Mouse (Mus musculus): ENCODE results near the gene Agxt2.

Agxt2 gene

DNA sequence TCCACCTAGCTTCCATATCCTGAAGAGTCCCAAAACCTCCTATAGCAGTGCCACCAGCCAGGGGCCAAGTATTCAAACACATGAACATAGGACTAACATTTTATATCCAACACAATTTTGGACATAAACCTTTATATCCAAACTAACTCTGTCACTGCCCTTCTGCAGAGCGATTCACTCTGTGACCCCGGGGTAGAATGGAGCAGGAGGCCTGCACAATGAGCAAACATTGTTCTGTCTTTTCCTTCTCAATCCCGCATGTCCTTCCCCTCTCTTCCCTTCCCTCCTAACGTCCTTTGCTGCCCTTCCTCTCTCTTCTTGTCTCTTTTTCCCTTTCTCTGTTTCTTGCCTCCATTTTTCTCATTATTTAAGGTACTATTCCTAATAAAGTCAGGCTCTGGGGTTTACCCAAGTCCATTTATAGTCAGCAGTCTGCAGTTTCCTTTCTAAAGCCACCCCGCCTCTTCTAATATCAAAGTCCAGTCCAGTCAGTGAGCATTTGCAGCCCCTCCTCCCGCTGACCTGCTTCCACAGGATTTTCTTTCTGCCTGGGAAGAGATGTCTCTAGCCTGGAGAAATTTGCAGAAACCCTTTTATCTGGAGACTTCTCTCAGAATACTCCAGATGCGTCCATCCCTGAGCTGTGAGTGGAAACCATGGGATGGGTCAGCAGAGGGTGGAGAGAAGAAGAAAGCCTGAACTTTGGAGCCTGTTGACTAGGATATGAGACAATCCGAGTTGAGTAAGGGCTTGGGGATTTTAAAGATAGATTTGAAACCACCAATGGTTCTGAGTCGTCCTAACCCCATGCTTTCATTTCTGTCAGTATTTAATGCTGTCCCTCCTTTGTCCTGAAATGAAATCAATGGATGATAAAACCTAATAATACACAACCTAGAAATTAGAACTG lies at the start of gene Agxt2:
Gene Agxt2 (plus strand): TSS at position 494 of the 910 bp plus-strand sequence.
- CTCF ChIA-PET: no interaction called here

DNA sequence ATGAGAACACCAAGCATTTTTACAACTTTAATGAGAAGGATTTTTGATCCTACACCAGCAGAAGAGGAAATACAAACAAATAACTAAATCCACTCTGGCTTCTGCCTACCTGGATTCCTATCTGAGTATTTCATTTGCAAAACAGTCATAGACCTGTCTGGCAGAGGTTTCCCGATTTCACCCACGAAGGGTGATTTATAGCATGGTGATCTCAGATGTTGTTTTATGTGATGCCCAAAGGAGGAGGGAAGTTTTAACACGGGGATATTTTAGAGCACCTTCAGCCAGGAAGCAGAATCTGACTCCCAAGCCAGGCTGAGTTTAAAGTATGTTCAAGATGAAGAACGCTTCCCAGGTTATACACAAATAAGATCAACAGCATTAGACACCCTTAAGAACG lies 46.5 kb upstream of the Agxt2 start:
- CTCF ChIA-PET: no interaction called here

DNA sequence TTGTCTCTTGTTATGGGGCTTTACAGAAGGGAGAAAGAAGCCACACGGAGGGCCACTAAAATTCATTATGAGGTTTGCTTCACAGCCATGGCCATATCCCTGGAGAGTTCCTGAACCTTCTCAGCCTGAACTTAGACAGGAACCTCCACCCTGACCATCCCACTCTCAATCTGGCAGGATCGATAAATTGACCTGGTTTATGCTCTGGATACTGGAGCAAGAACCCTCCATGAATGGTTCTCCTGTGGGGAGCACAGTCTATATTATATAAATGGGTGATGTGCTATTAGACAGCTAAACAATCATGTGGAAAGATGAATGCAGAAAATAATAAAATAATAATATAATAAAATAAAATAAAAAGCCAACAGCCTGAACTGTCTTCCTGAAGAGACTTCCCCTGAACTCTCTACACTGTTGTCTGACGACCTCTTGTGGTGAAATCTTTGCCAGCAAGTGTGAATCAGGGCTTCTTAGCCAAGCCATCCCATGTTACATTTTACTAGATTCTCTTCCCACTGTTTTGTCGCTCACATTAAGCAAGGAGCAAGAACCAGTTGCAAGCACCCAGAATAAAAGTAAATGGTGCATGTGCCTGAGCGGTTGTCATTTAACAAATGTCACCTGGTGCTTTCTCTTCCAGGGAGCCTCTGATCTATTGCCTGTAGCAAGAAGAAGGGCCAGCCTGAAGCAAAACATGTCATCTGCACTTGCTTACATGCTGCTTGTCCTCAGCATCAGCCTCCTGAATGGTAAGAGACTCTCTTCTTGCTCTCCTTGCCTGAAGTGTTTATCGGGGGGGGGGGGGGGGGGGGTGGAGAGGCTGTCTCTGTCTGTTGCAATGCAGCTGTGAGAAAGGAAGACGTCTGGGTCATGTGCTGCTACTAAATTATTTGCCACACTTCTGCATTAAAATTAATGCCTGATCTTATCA lies 44.5 kb upstream of the Agxt2 start:
- CTCF ChIA-PET: interaction anchor here (0.6 kb wide), 1 partner anchor 175 kb away, joined by 7 read pairs; no protein-coding TSS in a partner anchor

DNA sequence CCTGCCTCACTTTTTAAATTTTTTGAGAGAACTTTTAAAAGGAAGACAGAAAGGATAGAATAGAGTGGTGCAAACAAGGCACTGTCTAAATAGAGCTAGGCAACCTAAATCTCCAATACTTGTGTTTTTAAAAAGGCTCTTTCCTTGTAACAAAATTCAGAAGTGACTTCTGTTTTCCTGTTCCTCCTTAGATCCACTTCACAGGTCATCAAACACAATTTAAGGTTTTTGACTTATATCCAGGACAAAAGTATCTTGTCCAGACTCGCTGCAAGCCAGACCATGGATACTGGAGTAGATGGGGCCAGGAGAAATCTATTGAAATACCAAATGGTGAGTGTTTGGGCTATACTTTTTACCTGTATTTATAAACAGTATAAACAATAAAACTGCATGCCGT lies 33.3 kb upstream of the Agxt2 start, which contains the start of gene Gm21973:
Gene Gm21973 (plus strand): TSS at position 301 of the 400 bp plus-strand sequence.
- CTCF ChIA-PET: no interaction called here

DNA sequence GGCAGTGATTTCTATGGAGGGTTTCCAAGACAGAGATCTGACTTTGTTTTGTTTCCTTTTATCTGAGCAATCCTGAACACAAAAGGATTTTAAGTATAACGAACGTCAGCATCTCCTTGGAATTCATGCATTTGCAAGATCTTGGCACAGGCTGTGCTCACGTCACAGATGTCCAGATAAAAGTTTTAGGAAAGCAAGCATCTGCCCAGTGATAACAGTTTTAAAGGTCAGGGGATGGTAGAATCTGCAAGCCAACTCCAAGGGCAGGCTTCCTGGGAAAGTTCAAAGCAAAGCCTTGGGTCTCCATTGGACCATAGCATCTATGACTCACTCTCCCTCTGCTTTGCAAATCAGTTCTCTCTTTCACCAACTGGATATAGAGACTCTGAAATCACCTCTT lies 27.7 kb upstream of the Agxt2 start:
- CTCF ChIA-PET: no interaction called here

DNA sequence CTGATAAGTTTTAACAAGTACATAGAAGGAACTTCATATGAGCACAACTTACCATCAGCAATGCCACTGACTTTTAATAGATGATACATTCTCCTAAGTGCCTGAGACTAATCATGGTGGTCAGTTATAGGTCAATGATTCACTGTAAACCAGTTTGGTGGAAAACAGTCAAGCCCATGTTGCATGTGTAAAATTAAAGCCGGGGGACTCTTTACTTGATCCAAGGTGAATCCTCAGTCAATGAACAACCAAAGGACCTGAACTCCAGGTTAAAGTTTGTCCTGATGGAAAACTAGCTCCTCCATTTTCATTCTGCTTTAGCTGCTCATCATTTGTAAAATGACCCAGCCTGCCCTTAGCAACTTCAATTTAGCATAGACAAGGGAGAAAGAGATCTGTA lies 25.8 kb upstream of the Agxt2 start:
- CTCF ChIA-PET: no interaction called here

DNA sequence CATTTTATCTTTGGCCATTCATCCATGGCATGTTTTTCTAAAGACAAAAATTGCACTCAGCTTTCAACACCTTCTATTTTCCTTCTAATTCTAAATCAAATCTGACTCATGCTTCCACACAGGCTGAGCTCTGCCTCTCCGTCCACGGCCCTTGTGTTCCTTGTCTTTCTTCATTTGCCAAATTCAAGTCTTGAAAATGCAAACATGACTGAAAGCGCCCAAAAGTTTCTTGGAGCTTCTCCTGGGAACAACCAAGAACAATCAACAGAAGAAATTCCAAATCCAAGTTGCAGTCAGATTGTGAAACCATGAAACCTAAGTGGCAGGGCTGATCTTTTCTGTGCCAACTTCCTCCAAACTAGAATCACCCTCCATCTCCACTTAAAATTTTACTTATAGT lies 19.7 kb upstream of the Agxt2 start:
- CTCF ChIA-PET: interaction anchor here (0.8 kb wide), 1 partner anchor 604 kb away, joined by 3 read pairs; no protein-coding TSS in a partner anchor

DNA sequence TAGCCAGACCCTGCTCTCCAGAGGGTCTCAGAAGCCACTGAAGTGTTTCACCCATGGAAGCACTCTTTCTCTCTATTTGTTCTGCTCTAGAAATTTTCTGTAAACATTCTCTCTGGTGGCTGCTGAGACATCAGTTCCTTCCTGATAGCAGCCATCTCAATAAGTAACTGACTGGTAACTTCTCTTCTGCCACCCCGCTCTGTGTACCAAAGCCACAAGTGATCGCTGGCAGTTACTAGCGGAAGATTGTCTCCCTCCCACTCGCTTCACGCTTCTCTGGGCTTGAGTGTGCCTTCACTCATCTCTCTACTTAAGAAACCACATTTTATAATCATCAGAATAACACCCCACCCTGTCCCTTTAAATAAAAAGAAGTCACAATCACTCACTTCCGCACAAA lies 11.3 kb upstream of the Agxt2 start:
- CTCF ChIA-PET: no interaction called here

DNA sequence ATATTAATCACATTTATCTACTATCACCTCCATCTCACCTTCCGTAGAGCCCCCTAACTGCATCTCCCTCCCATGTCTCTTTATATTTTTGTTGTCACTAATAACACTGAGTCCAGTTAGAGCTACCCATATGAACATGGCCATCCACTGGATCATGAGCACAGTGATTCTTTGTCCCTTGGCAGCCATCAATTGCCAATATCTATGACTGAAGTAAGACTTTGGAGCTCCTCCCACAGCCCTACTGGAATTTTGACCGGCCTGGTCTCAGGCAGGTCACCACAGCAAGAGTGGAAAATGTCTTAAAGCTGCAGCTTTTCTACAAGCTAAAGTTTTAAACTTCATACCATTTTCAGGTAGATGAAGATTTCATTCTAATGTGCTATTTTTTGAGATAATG lies 8.0 kb downstream of the Agxt2 start:
- CTCF ChIA-PET: no interaction called here

DNA sequence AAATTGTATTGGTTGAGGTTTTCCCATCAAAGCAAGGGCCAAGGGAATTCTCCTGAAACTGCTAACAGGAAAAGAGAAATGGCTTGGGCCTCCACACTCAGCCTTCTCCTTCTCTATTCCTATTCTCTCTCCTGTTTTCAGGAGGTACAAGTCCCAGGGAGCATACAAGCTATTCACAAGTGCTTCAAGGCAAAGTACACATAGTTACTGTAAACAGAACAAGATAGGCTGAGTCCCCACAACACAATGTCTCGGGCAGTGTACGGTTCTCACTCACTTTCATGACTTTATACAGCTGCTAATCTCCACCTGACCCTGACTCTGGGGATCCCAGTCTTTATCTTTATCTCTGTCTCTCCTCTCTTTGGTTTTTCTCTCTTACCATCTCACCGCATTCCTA lies 17.1 kb downstream of the Agxt2 start:
- CTCF ChIA-PET: no interaction called here

DNA sequence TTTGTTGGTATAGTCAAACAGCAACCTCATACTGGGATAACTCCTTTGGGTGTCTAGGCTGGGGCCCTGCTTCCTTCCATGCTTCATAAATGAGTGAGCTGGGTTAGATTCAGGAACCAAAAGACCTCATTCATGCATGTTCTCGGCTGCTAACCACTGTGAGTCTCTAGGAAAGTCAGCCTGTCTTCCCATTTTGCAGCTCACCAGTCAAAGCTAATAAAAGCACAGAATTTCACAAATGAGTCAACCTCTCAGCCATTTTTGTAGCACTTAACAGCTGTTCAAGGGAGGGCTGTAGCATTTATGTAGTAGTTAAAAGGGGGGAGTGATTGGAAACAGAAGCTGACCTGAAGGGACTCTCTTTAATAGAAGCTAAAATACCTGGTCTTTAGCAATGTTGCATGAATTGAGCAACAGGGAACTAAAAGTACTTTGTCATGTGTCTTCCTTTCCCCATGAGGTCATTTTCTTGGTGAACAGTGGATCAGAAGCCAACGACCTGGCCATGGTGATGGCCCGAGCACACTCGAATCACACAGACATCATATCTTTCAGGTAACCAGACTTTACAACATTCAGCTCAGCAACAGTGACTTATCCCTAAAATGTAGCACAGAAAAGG lies 20.1 kb downstream of the Agxt2 start:
- CTCF ChIA-PET: no interaction called here

DNA sequence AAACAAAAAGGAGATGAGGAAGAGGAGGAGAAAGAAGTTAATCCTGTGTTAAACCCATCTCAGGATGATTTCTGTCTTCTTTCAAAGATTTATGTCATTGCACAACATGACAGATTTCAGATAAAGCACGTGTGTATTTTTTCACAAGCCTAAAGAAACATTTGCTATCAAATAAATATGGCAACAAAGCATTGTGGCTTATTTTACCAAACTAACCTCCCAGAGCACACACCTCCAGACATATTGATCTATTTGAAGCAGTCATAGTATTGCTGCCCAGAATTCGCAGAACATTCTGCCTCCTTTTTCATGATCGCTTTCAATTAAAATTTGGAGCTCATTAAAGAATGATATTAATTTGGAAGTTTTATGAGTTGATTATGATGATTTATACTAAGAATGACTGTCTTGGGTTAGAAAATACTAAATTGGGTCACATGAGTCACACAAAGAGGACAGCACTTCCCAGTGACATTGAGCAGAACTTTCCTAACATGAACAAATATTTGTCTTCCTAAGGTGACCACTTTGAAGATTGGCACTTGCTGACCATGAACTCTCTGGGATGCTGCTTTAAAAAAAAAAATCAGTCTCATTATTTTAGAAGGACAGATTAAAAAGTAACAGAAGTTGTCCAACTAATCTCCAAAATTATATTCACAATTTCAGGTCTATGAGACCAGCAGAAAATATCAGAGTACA lies 21.6 kb downstream of the Agxt2 start:
- CTCF ChIA-PET: no interaction called here

DNA sequence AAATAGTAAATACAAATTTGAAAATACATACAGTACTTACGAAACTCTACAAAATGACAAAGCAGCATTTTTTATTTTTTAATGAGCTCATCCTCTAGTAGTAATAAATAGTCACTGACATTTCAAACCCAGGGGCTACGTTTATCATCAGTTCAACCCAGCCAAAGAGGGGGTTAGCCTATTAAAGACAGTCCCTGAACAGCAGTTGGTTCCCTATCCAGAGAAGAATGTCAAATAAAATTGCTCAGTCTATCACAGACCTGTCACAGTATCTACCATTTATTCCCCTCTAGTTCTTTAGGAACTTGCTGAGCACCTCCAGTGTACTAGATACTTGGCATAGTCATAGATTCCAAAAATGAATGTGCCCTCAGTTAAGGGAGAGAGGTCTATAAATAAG lies 28.9 kb downstream of the Agxt2 start:
- CTCF ChIA-PET: no interaction called here

DNA sequence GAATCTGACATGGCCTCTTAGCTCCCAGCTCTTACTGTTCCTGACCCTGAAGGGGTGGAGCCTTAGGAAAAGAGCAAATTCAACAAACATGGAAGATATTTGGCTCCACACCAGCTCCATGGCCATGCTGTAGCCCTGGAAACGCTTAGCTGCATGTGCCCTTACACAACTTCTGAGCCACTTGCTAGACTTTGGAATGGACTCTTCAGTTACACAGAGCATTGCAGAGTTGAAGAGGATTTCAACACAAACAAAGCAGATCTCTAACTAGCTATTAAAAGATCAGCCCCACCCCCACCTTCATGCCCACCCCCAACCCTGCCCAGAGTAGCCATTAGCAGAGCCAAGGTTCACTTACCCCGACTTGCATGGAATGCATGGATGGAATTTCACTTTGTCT lies 41.5 kb downstream of the Agxt2 start:
- CTCF ChIA-PET: no interaction called here

DNA sequence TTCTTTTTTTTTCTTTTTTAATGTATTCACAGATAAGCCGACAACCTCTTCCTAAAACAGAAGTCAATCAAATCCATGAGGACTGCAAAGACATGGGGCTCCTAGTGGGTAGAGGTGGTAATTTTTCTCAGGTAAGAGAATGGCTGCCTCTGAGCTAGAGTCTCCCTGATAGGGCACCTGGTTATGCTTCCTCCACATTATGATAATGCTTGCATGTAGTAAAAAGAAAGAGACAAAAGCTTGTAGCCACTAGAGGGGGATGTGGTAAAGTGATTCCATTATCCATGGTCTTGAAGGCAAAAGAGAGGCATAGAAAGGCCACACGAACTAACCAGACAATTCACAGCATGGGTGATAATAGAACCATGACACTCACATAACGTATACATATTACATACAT lies 42.1 kb downstream of the Agxt2 start:
- CTCF ChIA-PET: no interaction called here

DNA sequence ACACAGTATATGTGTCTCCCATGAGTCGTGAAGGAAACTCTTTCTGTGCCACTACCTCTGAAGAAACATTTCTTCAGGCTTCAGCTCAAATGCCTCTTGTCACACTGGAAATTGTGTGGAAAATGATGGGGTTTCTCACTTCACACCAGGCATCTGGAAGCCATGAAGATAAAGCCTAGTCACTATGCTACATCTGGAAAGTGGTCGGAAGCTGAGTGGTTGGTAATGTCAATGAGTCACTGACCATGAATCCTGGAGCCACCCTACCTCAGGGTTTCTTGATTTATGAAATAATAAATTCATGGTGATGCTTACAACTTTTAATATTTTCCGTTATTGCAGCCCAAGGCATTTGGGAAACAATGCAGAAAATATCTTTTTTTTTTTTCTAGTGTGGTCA lies 51.5 kb downstream of the Agxt2 start:
- CTCF ChIA-PET: no interaction called here

DNA sequence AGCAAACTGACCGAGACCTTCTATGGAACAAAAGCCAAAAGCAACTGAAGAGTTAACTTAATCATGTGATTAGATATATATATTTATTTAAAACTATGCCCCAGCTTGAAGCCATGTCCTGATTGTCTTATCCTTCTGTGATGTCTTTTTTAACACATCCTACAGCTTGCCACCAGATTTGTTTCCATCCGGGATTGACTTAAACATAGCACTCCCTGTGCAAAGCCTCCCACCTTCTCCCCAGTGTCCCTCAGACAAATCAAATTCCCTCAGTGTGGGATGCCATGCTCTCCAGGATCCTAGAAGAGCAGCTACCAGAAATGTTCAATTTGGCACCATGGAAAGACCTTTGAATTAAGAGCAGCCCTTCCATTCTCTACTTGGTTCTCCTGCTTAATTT lies 52.5 kb downstream of the Agxt2 start:
- CTCF ChIA-PET: no interaction called here

DNA sequence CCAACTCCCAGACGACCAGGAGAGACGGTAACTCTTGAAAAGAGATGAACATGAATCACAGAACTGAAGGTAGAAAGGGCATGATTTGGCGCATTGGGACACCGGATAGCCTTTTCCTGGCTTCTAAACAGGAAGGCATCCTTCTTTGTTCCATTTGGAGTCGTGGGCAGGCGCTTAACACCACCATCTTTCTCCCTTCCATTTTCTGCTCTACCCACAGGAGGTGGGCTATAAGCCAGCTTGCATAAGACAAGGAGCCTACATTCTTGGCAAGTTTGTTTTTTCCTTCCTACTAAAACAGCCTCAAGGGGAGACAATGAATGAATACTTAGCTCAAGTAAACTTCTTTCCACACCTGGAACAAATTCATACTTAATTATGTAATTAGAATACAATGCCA lies 55.3 kb downstream of the Agxt2 start:
- CTCF ChIA-PET: no interaction called here

DNA sequence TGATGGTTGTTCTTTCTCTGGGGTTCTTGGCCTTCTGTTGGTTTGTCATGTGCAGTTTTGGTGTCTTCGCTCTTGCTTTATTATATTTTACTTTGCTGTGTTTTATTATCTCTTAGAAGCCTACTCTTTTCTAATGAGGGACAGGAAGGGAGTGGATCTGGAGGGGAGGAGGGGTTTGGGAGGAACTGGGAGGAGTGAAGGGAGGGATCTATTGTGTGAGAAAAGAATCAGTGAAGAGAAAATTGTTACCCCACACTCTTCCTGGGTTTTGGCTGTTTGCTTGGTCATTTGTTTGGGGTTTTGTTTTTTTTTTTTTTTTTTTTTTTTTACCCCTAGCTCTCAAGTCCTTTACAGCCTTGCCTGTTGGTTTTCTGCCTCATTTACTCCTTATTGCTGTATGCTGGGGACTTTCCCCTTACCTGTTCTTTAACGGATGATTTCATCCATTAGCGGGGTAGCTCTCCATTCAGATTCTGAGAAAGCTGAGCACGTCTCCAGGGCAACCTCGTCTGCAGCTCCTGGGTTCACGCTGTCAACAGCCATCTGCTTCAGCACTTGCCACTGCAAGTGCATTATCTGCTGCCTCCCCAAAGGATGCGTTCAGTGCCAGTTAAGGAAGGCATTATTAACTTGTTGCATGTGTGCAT lies 62.9 kb downstream of the Agxt2 start:
- CTCF ChIA-PET: no interaction called here

DNA sequence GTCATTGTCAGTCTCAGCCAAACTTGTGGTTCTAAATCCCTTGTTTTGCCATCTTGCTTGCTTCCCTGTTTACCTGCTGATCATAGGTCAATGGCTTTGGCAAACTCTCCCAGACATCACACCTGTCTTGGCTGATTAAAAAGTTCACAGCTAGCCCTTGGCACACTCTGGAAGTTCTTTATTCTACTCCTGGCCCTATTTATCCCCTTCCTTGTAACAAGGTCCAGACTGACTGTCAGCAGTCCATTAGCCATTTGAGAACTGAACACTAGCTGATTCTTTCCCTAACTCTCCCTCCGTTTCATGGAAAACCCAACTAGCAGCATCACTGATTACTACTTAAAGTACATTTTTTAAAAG lies 63.4 kb downstream of the Agxt2 start:
- CTCF ChIA-PET: no interaction called here

DNA sequence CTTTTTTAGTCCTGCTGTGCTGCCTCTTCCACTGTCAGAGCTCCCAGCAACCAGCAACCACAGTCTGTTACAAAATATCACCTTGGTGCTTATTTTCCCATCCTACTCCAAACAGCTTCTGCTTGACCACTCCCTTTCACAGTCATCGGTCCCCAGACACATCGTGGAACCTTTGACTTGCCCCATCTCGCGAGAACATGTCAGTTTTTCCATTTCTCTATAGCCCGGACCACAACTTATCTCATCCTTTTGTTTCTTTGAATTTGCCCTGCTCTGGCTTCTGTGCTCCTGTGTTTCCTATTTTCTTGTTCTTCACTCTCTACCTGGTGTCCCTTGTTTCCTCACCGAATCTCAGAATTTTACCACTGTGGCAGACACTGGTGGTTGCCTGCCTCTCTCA lies 67.8 kb downstream of the Agxt2 start:
- CTCF ChIA-PET: no interaction called here

Data from spleen, embryonic (tissue).